Mouse (Mus musculus) stomach, embryonic 14.5 days (tissue): ENCODE results near the gene Wsb1. TPM values are rescaled to one million over a fixed set of nuclear protein-coding genes. Genes with fewer than 3 reads are reported as not detected.

Source experiments
- polyA plus RNA-seq: library from polyadenylated mRNA; unstranded; fragments of >200 nt; fragmentation: Nextera tagmentation; extraction: Ambion mirVana; gene quantifications from 2 replicates; pipeline ENCODE4 v1.2.1, GENCODE M21; 2014

Wsb1 gene
- polyA plus RNA-seq, 1 experiment from 2014 or later: 302 TPM

Other genes with a start within 250 kb of the Wsb1 start
- gene Ksr1, start 108.3 kb downstream of the Wsb1 start, polyA plus RNA-seq: 3.6 and 3.8 TPM in 2 replicates
- not detected in 2 replicates for gene Gm9964, start 42.2 kb upstream of the Wsb1 start, polyA plus RNA-seq
- gene Nf1, start 85.0 kb upstream of the Wsb1 start, polyA plus RNA-seq: 14.5 and 16.9 TPM in 2 replicates
- gene Omg, start 249.4 kb upstream of the Wsb1 start, polyA plus RNA-seq: 0.56 and 0.62 TPM in 2 replicates